Mouse (Mus musculus) megakaryocyte, embryonic 14.5 days (primary cell): ENCODE results near the gene Igf1r.

ENCODE experiments used
- FLI1 ChIP-seq: IDR thresholded peaks from 2 replicates; pipeline ENCODE4 v1.6.1; 2012; ENCODE audit warnings: low read length, inconsistent platforms, mixed read lengths
- GATA1 ChIP-seq: IDR thresholded peaks from 3 replicates; pipeline ENCODE4 v1.6.1; 2012; ENCODE audit warnings: mixed read lengths, low read length, inconsistent platforms, borderline replicate concordance

DNA sequence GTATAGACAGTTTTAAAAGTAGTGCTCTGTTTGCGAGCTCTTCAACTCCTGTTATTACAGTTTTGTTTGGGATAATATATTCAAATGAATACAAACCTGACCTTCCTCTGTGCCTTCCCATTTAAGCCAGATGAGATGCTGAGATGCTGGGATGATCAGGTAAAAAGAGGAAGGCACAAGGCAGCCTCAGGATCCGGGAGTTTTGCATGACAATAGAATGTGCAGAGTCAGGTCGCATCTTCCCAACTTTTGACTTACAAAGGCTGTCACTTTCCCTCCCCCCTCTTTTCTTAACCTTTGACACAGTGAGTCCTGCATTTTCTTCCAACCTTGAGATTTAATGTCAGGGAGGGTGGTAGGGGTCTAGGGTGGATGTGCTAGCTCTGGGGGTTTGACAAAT, 61.9 kb downstream of the Igf1r start:
- TF ChIP-seq GATA1: no peak
- no peak for TF ChIP-seq FLI1
